In genomic region chr16:42908381-42908780, GRCm38 (mm10) we compare ENCODE assay signal across 12 mouse cellular contexts. TPM values are rescaled to one million over a fixed set of nuclear protein-coding genes. Genes with fewer than 3 reads are reported as not detected.
DNase-seq lines count a peak whose midpoint lies in the region; ATAC-seq and TF ChIP-seq lines count a peak whose summit lies in the region.
"Had no signal": no experiment of that assay in that cellular context is flagged by ENCODE, and none has a peak within 500 bp of the region (broad histone marks: within the 10 kb centered on the region; RNA-seq: fewer than 3 reads in every experiment).

No protein-coding gene starts in this region.

- peak; percentile 23 for DNase-seq in heart, postnatal 0 days (ENCODE audit: low spot score)
- no peak for DNase-seq in heart, postnatal 10 days
- DNase-seq in liver, embryonic 14.5 days (ENCODE audit: low read depth in 3 of 3, low spot score in 3 of 3) = no peak
- DNase-seq in liver, embryonic 11.5 days (ENCODE audit: low spot score) = no peak
- no peak for DNase-seq in embryonic facial prominence, embryonic 14.5 days (ENCODE audit: low spot score)
- DNase-seq in urinary bladder, postnatal 36 days (ENCODE audit: low spot score in 2 of 2) = no peak
- no peak for DNase-seq in spleen, postnatal 14 days (ENCODE audit: low spot score in 2 of 2)
- DNase-seq: cerebellum, adult 2 months; layer of hippocampus, adult 9-11 months had no signal

- TF ChIP-seq EP300 in heart, postnatal 0 days (IDR thresholded peaks at IDR 0.05; ENCODE audit: low read depth) = no peak
- TF ChIP-seq EP300 in liver, embryonic 14.5 days (IDR thresholded peaks at IDR 0.05; ENCODE audit: low read depth) = no peak

- peak overlapping the region; percentile 40; the same call in 1 of the 2 replicates for H3K9ac ChIP-seq in heart, postnatal 0 days (replicated peaks; ENCODE audit: low read depth, low read length)
- no peak overlapping the region for H3K9ac ChIP-seq in liver, embryonic 14.5 days (replicated peaks)
- no peak overlapping the region for H3K9ac ChIP-seq in liver, embryonic 11.5 days (ENCODE audit: low read depth, low read length)
- H3K9ac ChIP-seq in embryonic facial prominence, embryonic 14.5 days (ENCODE audit: low read depth, low read length) = no peak overlapping the region; the same call in 1 of the 2 replicates
- no peak overlapping the region for H3K9ac ChIP-seq in intestine, postnatal 0 days (ENCODE audit: low read depth, low read length)
- H3K9ac ChIP-seq: embryonic facial prominence, embryonic 12.5 days; limb, embryonic 12.5 days had no signal

- H3K4me3 ChIP-seq in heart, postnatal 0 days (ENCODE audit: low read depth, low read length) = peak overlapping the region; percentile 50
- no peak overlapping the region for H3K4me3 ChIP-seq in liver, embryonic 14.5 days (ENCODE audit: insufficient read depth in 1 of 2, low read depth in 2 of 2, low read length in 2 of 2)
- no peak overlapping the region for H3K4me3 ChIP-seq in liver, embryonic 11.5 days (ENCODE audit: low read depth, low read length)
- no peak overlapping the region for H3K4me3 ChIP-seq in embryonic facial prominence, embryonic 14.5 days (ENCODE audit: low read depth, low read length)
- peak overlapping the region; percentile 20; the same call in 1 of the 2 replicates for H3K4me3 ChIP-seq in intestine, postnatal 0 days (ENCODE audit: low read depth, low read length)
- H3K4me3 ChIP-seq: embryonic facial prominence, embryonic 12.5 days; limb, embryonic 12.5 days had no signal

- ATAC-seq in heart, postnatal 0 days (ENCODE audit: insufficient read depth, low read depth) = no peak
- no peak for ATAC-seq in liver, embryonic 14.5 days (ENCODE audit: insufficient read depth)
- ATAC-seq in liver, embryonic 11.5 days (replicated peaks; ENCODE audit: low FRiP score) = no peak
- ATAC-seq in embryonic facial prominence, embryonic 14.5 days (ENCODE audit: low read depth) = no peak
- ATAC-seq in intestine, postnatal 0 days = no peak

- intact Hi-C loops in heart, postnatal 10 days (cut with DNase I) = no loop called here

- H3K36me3 ChIP-seq in heart, postnatal 0 days (replicated peaks; ENCODE audit: control insufficient read depth, insufficient read depth, low read length) = no peaks in the 10 kb centered on the region
- H3K36me3 ChIP-seq in liver, embryonic 14.5 days (replicated peaks; ENCODE audit: control insufficient read depth, insufficient read depth, low read depth) = no peaks in the 10 kb centered on the region
- H3K36me3 ChIP-seq in liver, embryonic 11.5 days (ENCODE audit: control insufficient read depth, insufficient read depth, low read length) = no peaks in the 10 kb centered on the region
- H3K36me3 ChIP-seq in embryonic facial prominence, embryonic 14.5 days (ENCODE audit: control insufficient read depth, insufficient read depth, low read length) = no peaks in the 10 kb centered on the region
- H3K36me3 ChIP-seq in intestine, postnatal 0 days (ENCODE audit: control insufficient read depth, insufficient read depth) = no peaks in the 10 kb centered on the region
- H3K36me3 ChIP-seq: embryonic facial prominence, embryonic 12.5 days; limb, embryonic 12.5 days had no signal

- H3K27me3 ChIP-seq in heart, postnatal 0 days (ENCODE audit: control insufficient read depth, insufficient read depth, low read length) = no peaks in the 10 kb centered on the region
- no peaks in the 10 kb centered on the region for H3K27me3 ChIP-seq in liver, embryonic 14.5 days (ENCODE audit: control insufficient read depth, insufficient read depth, low read length)
- no peaks in the 10 kb centered on the region for H3K27me3 ChIP-seq in liver, embryonic 11.5 days (replicated peaks; ENCODE audit: control insufficient read depth, insufficient read depth, low read length)
- H3K27me3 ChIP-seq in embryonic facial prominence, embryonic 14.5 days (replicated peaks; ENCODE audit: control insufficient read depth, insufficient read depth, low read length) = no peaks in the 10 kb centered on the region
- H3K27me3 ChIP-seq in intestine, postnatal 0 days (replicated peaks; ENCODE audit: control insufficient read depth, insufficient read depth, low read length) = no peaks in the 10 kb centered on the region
- H3K27me3 ChIP-seq: embryonic facial prominence, embryonic 12.5 days; limb, embryonic 12.5 days had no signal

- peak overlapping the region; percentile 61 for H3K4me2 ChIP-seq in heart, postnatal 0 days (ENCODE audit: low read depth, low read length)
- peak overlapping the region; percentile 20; the same call in 1 of the 2 replicates for H3K4me2 ChIP-seq in liver, embryonic 14.5 days (ENCODE audit: low read depth)
- no peak overlapping the region for H3K4me2 ChIP-seq in liver, embryonic 11.5 days
- H3K4me2 ChIP-seq in embryonic facial prominence, embryonic 14.5 days (ENCODE audit: low read depth, low read length) = peak overlapping the region; percentile 48; the same call in 1 of the 2 replicates
- peak overlapping the region; percentile 54; the same call in 1 of the 2 replicates for H3K4me2 ChIP-seq in intestine, postnatal 0 days (replicated peaks; ENCODE audit: low read depth)

- H3K27ac ChIP-seq in heart, postnatal 0 days (ENCODE audit: low read depth) = peak overlapping the region; percentile 86
- no peak overlapping the region for H3K27ac ChIP-seq in liver, embryonic 14.5 days
- H3K27ac ChIP-seq in liver, embryonic 11.5 days (ENCODE audit: low read depth, low read length) = no peak overlapping the region
- H3K27ac ChIP-seq in embryonic facial prominence, embryonic 14.5 days (replicated peaks; ENCODE audit: low read depth, low read length) = no peak overlapping the region
- H3K27ac ChIP-seq in intestine, postnatal 0 days (ENCODE audit: low read depth, low read length) = no peak overlapping the region
- H3K27ac ChIP-seq: embryonic facial prominence, embryonic 12.5 days; limb, embryonic 12.5 days had no signal

- no peaks in the 10 kb centered on the region for H3K9me3 ChIP-seq in heart, postnatal 0 days (replicated peaks; ENCODE audit: control insufficient read depth, low read length)
- no peaks in the 10 kb centered on the region for H3K9me3 ChIP-seq in liver, embryonic 14.5 days (ENCODE audit: control insufficient read depth, low read length)
- H3K9me3 ChIP-seq in liver, embryonic 11.5 days (ENCODE audit: control insufficient read depth, low read length) = no peaks in the 10 kb centered on the region
- no peaks in the 10 kb centered on the region for H3K9me3 ChIP-seq in embryonic facial prominence, embryonic 14.5 days (ENCODE audit: control insufficient read depth, low read length)
- H3K9me3 ChIP-seq in intestine, postnatal 0 days (ENCODE audit: control insufficient read depth) = no peaks in the 10 kb centered on the region
- H3K9me3 ChIP-seq: embryonic facial prominence, embryonic 12.5 days; limb, embryonic 12.5 days had no signal

- no peak for TF ChIP-seq CTCF in heart, postnatal 0 days (IDR thresholded peaks at IDR 0.05; ENCODE audit: low read depth)
- TF ChIP-seq CTCF in liver, embryonic 14.5 days (IDR thresholded peaks at IDR 0.05; ENCODE audit: low read depth) = no peak
- no peak for TF ChIP-seq CTCF in intestine, postnatal 0 days (IDR thresholded peaks at IDR 0.05; ENCODE audit: low read depth)

- peaks cover 20% of the 10 kb centered on the region for H3K4me1 ChIP-seq in heart, postnatal 0 days (ENCODE audit: control insufficient read depth, insufficient read depth)
- H3K4me1 ChIP-seq in liver, embryonic 14.5 days (replicated peaks; ENCODE audit: control insufficient read depth in 2 of 2, insufficient read depth in 2 of 2, low read length in 1 of 2) = no peaks in the 10 kb centered on the region
- peaks cover 4% of the 10 kb centered on the region; the same call in 1 of the 2 replicates for H3K4me1 ChIP-seq in liver, embryonic 11.5 days (replicated peaks; ENCODE audit: control insufficient read depth, insufficient read depth, low read length)
- H3K4me1 ChIP-seq in embryonic facial prominence, embryonic 14.5 days (ENCODE audit: control insufficient read depth, insufficient read depth, low read length) = 0 out of 2 replicates have a peak, but pooled peaks cover 9% of the 10 kb centered on the region
- no peaks in the 10 kb centered on the region for H3K4me1 ChIP-seq in intestine, postnatal 0 days (replicated peaks; ENCODE audit: control insufficient read depth, insufficient read depth, low read length)

RNA-seq across cellular contexts. Expression of gene Zbtb20, which starts 32.7 kb away (rescaled TPM):
- 19.8 and 36.2 TPM in 2 replicates for total RNA-seq in heart, postnatal 0 days (2014; rRNA removed; ENCODE audit: low replicate concordance)
- 45.8 and 48.7 TPM in 2 replicates for polyA plus RNA-seq in heart, postnatal 0 days (2015; fragmentation: Nextera tagmentation; extraction: Ambion mirVana)
- 100 to 1,000 TPM; 149 to 160 TPM for total RNA-seq in heart, postnatal 10 days (2021)
- polyA plus RNA-seq in liver, embryonic 14.5 days (2012; rRNA removed) = 0.23 and 0.40 TPM in 2 replicates
- polyA plus RNA-seq in liver, embryonic 14.5 days (2014; fragmentation: Nextera tagmentation; extraction: Ambion mirVana) = 2.2 and 2.8 TPM in 2 replicates
- polyA plus RNA-seq in liver, embryonic 11.5 days (2014; fragmentation: Nextera tagmentation; extraction: Ambion mirVana) = 6.6 and 7.6 TPM in 2 replicates
- polyA plus RNA-seq in embryonic facial prominence, embryonic 14.5 days (2014; fragmentation: Nextera tagmentation; extraction: Ambion mirVana) = 20.6 and 23.6 TPM in 2 replicates
- 10.6 and 13.3 TPM in 2 replicates for polyA plus RNA-seq in intestine, postnatal 0 days (2015; fragmentation: Nextera tagmentation; extraction: Ambion mirVana)

Comparison
In these comparisons a context has a peak if more than half of its experiments do, and no peak if none do; other contexts are left out.
1. H3K4me3 ChIP-seq: peak in heart, postnatal 0 days (single experiment) and intestine, postnatal 0 days (single experiment); none in liver, embryonic 14.5 days (0 of 2), liver, embryonic 11.5 days (single experiment) and embryonic facial prominence, embryonic 14.5 days (single experiment).